Mouse (Mus musculus): ENCODE data around the gene Adamtsl5. TPM values are rescaled to one million over a fixed set of nuclear protein-coding genes. Genes with fewer than 3 reads are reported as not detected.
"Not testable (repeated sequence)": the region's sequence is repeated elsewhere in the genome, so short reads cannot be mapped to it uniquely, and the experiment has no call there.

The Adamtsl5 gene
- total RNA-seq, 2 experiments from 2014 or later: 8.8 to 10.4 TPM

DNA sequence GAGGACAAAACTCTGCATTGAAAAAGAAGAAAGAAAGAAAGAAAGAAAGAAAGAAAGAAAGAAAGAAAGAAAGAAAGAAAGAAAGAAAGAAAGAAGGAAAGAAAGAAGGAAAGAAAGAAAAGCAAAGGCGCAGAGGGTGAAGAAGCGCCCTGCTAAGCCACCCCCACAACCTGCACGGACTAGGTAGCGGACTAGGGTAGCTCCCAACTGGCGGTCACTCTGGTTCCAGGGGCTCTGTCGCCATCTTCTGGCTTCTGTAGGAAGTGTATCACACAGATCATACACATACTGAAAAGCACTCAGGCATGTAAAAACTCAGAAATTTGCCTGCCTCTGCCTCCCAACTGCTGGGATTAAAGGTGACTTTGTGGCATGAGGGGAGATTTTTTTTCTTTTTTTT, 25.9 kb upstream of the Adamtsl5 start:
- DNase-seq (ENCODE audit: low spot score in 2 of 2): peak; percentile 82 to 87

DNA sequence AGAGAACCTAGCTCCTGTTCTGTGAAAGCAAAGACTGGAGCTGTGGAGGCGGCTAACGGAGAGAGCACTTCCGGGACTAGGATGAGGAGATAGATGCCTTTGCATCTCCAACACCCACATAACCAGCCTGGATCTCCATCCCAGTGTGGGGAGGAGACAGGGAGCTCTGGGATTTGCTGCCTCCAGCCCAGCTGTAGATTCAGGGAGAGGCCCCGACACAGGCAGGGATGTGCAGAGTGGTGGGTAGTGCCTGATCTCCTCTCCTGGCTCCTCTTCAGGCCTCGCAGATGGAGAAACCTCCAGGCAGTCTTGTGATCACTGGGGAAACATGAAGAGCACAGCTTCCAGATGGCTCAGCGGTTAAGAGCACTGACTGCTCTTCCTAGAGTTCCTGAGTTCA, 24.5 kb upstream of the Adamtsl5 start:
- peak in 1 of 2 experiments; percentile 56 for DNase-seq (ENCODE audit: low spot score in 2 of 2)

DNA sequence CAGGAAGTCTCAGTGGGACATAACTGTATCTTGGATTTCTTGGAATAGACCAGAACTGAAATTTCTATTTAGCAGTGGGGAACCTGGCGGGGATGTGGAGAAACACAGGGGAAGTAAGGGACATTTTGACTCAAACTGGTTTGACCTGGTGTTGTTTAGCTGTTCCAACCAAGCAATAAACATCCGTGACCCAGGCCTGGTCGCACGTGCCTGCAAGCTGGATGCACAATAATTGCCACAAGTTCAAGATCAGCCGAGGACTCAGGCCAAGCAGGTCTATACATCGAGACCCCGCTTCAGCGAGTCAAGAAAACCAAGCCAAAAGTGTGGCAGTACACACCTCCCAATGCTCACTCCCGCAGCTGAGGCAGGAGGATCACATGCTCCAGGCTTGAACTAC, 23.8 kb upstream of the Adamtsl5 start:
- no peak for DNase-seq (ENCODE audit: low spot score in 2 of 2)

DNA sequence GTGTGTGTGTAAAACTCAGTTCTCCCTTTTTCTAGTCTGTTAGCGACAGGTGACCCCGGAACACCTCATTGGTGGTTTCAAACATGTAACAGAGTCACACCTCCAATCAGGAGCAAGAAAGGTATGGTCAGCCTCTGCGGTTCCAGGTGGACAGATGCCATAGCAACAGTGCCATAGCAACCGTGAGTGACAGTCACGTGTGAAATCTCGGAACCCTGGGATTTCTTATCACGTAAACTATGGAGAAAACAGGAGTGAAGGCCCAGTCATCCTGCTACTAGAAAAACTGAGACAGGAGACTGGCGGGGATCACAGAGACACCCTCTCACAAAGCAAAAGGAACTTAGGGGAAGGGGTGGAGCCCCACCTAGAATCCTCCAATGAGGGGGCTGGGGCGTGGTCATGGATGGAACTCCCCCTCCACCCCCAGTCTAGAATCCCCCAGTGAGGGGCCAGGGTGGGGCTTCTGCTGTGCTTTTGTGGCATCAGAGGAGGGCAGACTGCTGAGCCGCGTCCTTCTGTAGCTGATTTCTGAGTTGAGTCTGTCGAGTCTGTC, 23.3 kb upstream of the Adamtsl5 start:
- DNase-seq (ENCODE audit: low spot score in 2 of 2): peak; percentile 32 to 55

DNA sequence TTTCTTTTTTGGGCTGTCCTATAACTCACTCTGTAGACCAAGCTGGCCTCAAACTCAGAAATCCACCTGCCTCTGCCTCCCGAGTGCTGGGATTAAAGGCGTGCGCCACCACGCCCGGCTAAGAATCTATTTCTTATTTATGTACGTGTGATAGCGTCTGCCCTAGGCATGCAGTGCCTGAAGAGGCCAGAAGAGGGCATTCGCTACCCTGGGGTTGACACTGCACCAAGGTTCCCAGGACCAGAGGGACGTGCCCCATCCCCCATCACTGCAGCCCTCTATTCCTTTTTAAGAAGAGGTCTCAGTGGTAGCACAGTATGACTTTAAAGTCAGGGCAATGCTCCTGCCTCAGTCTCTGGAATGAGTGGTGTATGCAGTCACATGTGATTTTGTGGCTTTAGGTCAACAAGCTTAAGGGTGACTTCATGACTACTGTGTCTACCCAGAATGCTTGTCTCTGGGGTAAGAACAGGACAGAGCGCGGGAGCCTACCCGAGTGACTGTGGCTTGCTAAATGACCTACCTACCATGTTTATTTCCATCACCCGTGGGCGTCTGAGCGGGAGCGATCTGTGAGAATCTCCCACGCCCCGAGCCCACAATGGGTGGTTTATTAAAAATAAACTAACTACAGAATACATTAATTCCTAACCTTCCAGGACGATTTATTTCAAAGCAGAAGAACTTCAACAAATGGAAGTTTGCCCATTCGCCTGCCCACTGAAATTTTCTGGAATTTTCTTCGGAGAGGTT, 22.0 kb upstream of the Adamtsl5 start:
- DNase-seq (ENCODE audit: low spot score in 2 of 2): peak in 1 of 2 experiments; percentile 66

- DNase-seq (ENCODE audit: low spot score in 2 of 2): no peak
These were observed 20.2 kb upstream of the Adamtsl5 start for GRCm38 (mm10) chr10:80368392-80368791.

DNA sequence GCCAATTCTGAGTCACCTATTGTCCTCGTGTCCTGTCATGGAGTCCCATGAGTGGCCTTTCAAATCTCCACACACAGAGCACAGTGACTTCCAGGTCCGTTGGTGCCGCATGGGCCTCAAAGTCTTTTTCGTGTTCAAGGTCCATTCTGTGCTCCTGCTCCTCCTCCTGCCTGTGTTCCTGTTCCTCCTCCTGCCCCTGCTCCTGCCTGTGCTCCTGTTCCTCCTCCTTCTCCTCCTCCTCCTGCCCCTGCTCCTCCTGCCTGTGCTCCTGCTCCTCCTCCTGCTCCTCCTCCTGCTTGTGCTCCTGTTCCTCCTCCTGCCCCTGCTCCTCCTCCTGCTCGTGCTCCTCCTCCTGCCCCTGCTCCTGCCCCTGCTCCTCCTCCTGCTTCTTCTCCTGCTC, 19.7 kb upstream of the Adamtsl5 start:
- no peak for DNase-seq (ENCODE audit: low spot score in 2 of 2)

- no peak for DNase-seq (ENCODE audit: low spot score in 2 of 2)
These were observed 17.5 kb upstream of the Adamtsl5 start for GRCm38 (mm10) chr10:80365736-80366135.

- no peak for DNase-seq (ENCODE audit: low spot score in 2 of 2)
These were observed 15.5 kb upstream of the Adamtsl5 start for GRCm38 (mm10) chr10:80363734-80364133.

DNA sequence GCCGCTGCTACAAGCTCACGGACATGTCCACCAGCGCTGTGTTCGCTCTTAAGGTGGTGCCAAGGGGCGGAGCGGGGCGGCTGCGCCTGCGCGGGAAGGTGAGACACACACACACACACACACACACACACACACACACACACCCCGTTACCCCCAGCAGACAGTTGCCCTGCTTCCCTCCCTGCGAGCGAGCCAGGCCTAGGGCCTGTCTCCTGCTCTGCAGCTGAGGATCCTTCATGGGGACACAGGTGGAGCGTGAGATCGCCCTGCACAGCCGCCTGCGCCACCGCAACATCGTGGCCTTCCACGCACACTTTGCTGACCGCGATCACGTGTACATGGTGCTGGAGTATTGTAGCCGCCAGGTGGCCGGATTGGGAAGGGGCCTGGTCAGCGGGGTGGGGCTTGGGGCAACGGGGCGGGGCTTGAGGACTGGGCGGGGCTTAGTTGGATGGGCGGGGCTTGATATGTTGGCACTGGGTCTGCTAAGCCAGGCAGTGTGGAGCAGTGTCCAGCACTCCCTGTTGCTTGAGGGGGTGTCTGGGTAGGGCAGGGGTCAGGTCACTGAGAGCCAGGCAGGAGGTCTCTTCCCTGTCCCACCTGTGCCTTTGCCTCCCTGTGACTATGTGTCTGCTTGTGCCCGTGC, 9.9 kb upstream of the Adamtsl5 start:
- DNase-seq (ENCODE audit: low spot score in 2 of 2): no peak

DNA sequence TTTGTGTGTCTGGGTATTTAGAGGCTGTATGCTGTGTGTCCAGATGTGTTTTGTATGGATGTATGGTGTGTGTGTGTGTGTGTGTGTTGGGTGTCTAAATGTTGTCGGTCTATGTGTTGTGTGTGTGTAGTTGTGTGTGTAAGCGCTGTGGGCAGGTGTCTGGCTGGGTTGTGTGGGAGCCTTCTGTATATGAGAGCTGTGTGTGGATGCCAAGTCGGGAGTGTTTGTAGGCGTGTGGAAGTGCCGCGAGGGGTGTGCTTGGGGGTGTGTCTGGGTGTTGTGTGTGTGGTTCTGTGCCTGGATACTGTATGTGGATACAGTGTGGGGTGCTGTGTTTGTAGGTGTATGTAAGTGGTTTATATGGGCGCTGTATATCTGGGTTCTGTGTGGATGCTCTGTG, 9.1 kb upstream of the Adamtsl5 start:
- peak; percentile 34 to 55 for DNase-seq (ENCODE audit: low spot score in 2 of 2)

DNA sequence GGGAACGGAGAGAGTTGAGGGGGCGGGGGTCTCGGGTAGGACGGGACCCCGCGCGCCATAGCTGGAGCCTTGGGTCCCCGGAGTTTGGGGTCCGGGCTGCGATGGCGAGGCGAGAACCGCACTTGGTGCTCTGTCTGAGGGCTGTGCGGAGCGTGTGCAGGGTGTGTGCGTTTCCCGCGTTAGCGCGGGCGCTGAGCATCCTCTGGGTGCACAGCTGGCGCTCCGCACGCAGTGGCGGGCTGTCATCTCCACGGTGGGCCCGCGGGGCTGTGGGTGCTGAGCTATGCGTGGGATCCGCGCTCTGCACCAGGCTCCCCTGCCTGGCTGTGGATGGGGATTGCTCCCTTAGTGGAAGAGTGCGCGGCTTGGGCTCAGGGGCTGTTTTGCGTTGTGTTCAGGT, 8.5 kb upstream of the Adamtsl5 start:
- peak in 1 of 2 experiments; percentile 35 for DNase-seq (ENCODE audit: low spot score in 2 of 2)

DNA sequence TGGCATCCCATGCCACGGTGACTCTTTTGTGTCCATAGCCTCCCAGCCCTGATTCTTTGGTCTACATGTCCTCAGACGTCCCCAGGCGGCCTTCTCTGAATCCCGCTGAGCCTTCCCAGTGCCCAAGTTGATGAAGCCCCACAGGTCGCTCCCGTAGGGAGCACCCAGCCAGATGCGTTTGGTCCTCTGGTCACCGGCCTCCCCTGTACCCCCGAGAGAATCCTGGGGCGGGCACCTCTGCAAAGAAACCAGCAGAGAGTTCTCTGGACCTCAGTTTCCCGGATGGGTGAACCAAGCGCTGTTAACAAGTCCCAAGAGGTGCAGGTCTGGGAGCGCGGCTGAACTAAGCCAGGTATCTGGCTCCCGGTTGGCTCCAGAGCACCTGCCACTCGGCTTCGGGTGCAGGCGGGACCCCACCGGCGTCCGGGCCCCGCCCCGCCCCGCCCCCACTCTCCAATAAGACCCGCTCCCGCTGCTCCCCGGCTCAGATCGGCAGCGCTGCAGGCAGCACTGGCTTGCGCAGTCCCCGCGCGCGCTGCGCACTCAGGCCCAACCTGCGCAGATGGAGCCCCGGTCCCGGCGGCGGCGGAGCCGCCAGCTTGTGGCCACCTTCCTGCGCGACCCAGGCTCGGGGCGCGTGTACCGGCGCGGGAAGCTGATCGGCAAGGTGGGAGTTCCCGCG, 7.9 kb upstream of the Adamtsl5 start, which contains the start of gene Plk5:
Gene Plk5, plus strand, starts transcription at position 459 of the 682 bp plus-strand sequence.
- DNase-seq (ENCODE audit: low spot score in 2 of 2): peak in 1 of 2 experiments; percentile 33

- no peak for DNase-seq (ENCODE audit: low spot score in 2 of 2)
These were observed 7.2 kb upstream of the Adamtsl5 start for GRCm38 (mm10) chr10:80355431-80355830.

- no peak for DNase-seq (ENCODE audit: low spot score in 2 of 2)
These were observed 4.5 kb upstream of the Adamtsl5 start for GRCm38 (mm10) chr10:80352727-80353126.

DNA sequence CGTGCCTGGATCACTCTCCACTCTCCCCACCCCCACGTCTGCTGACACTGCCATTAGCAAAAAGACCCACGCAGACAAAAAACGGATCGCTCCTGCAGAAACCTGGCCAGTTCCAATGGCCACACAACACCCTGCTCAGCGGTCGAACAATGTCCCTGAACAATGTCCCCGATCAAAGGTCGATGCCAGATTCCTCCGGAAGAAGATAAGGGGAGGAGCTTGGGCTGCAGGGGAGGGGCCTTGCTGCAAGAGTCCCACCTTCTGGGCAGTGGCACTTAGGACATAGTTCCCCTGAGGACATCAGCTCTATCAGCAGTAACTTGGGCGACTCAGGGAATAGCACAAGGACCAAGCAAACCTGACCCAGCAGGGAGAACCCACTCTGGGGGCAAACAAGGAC, 3.7 kb upstream of the Adamtsl5 start:
- no peak for DNase-seq (ENCODE audit: low spot score in 2 of 2)

DNA sequence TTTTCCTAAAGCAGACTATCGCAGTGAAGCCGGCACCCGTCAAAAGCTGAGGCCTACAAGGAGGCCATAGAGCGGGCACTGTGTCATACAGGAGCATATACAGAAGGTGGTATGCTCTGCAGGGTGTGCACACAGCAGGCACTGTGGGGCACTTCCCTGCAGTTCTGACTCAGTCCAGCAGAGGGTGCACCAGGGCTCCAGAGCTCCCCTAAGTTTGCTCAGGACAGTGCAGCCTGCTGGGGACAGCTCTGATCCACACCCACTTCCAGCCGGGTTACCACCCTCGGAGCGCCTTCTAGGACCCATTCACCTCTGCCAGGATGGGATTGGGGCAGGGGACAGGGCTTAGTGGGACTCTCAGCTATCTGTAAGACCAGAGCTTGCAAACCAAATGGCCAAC, 2.1 kb upstream of the Adamtsl5 start:
- peak; percentile 82 to 92 for DNase-seq (ENCODE audit: low spot score in 2 of 2)

DNA sequence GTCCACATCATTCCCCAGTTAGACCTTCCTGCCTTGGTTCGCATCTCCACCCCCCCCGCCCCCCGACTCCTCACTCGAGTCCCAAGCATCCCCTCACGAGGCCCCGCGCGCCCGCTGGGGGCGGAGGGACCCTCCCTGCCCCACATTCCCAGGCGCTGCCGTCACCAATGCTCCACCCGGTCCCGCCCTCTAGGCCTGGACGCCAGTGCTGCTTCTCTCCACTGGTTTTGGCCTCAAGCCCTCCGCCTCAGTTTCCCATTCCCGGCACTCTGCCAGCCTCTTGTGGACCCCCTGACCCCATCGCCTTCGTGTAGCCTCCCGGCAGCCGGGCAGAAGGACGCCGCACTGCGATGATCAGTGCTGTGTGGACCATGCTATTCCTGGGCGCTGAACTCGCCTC, 769 bp upstream of the Adamtsl5 start:
- no peak for DNase-seq (ENCODE audit: low spot score in 2 of 2)

DNA sequence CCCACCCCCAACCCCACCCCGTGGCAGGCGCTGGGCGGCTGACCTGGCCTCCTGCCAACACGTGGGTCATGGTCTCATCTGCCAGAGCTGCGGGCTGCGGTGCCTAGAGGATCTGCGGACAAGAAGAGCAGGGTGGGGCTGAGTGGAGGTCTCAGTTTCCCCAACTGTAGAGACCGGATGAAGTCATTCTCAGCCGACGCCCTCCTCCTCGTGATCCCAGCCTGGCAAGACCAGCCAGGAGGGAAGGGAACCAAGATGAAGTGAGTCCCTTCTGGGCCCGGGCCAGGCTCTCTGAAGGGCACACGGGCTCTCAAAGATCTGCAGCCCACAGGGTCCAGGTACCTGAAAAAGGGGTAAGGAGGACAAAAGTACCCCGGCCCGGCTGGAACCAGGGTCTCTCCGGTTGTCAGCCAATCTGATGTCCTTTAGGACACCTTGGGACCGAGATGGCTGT, 671 bp downstream of the Adamtsl5 start:
- DNase-seq (ENCODE audit: low spot score in 2 of 2): no peak

- not testable (repeated sequence) for DNase-seq (ENCODE audit: low spot score in 2 of 2)
These were observed 2.3 kb downstream of the Adamtsl5 start for GRCm38 (mm10) chr10:80345929-80346328.

DNA sequence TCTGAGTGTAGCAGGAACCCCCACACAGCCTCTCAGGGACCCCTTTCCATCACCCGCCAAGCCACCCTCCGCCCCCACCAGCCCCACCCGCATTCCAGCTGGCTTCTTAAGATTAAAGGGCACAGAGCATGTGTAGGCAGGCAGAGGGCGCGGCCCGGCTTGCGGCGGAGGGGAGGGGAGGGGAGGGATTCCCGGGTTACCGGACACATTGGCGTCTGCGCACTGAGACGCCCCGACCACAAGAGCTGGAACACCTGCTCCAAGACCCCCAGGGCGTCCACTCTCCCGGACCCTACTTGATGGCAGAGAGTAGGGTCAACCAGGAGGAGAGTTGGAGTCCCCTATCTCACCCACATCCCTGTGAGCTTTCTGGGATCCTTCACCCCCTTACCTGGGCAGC, 3.1 kb downstream of the Adamtsl5 start:
- DNase-seq (ENCODE audit: low spot score in 2 of 2): no peak
